Mouse (Mus musculus) neural tube, embryonic 14.5 days (tissue): ENCODE data around the gene Gm6657. TPM values are rescaled to one million over a fixed set of nuclear protein-coding genes. Genes with fewer than 3 reads are reported as not detected.
A peak's percentile ranks its signal among the peaks of the same experiment; 100 is the strongest.

Source experiments
- ATAC-seq: fragments of 200-750 bp; cut with Nextera tagmentation; 2 replicates; pipeline ENCODE4 v1.8.0; 2017; ENCODE audit warnings: low read depth, mild to moderate bottlenecking, moderate TSS enrichment, moderate library complexity
- H3K27ac ChIP-seq: fragments of 300-500 bp; sonication (generic); 2 replicates; pipeline ENCODE4 v1.5.1; 2014; ENCODE audit warnings: low read depth, mild to moderate bottlenecking, control low read depth, low read length, moderate library complexity, mixed read lengths
- H3K27me3 ChIP-seq: fragments of 300-500 bp; sonication (generic); 2 replicates; pipeline ENCODE4 v1.6.1; 2014; ENCODE audit warnings: low read length; ENCODE audit not compliant: control insufficient read depth, insufficient read depth
- H3K36me3 ChIP-seq: fragments of 300-500 bp; sonication (generic); 2 replicates; pipeline ENCODE4 v1.6.1; 2014; ENCODE audit warnings: low read length, mixed read lengths; ENCODE audit not compliant: control insufficient read depth, insufficient read depth
- H3K4me1 ChIP-seq: fragments of 300-500 bp; sonication (generic); 2 replicates; pipeline ENCODE4 v1.6.1; 2014; ENCODE audit warnings: low read length; ENCODE audit not compliant: control insufficient read depth, insufficient read depth
- H3K4me2 ChIP-seq: fragments of 300-500 bp; sonication (generic); 2 replicates; pipeline ENCODE4 v1.6.1; 2014; ENCODE audit warnings: mild to moderate bottlenecking, low read depth, low read length, control low read depth
- H3K4me3 ChIP-seq: fragments of 300-500 bp; sonication (generic); 2 replicates; pipeline ENCODE4 v1.5.1; 2014; ENCODE audit warnings: low read depth, low read length, control low read depth, mixed read lengths
- H3K9ac ChIP-seq: fragments of 300-500 bp; sonication (generic); replicated peaks from 2 replicates; pipeline ENCODE4 v1.6.1; 2014; ENCODE audit warnings: low read depth, mild to moderate bottlenecking, control low read depth, low read length, mixed read lengths
- H3K9me3 ChIP-seq: fragments of 300-500 bp; sonication (generic); 2 replicates; pipeline ENCODE4 v1.6.1; 2016; ENCODE audit warnings: low read length; ENCODE audit not compliant: control insufficient read depth
- WGBS: fragments of 180-500 bp; shearing (Covaris S2); extraction: QIAGEN DNeasy Blood & Tissue Kit; methylation state at CpG from one replicate; pipeline ENCODE4 v1.1.7; 2014; 5-methylcytosine and 5-hydroxymethylcytosine counted together
- polyA plus RNA-seq: library from polyadenylated mRNA; unstranded; fragments of >200 nt; fragmentation: Nextera tagmentation; extraction: Ambion mirVana; gene quantifications from 2 replicates; pipeline ENCODE4 v1.2.1, GENCODE M21; 2014

The Gm6657 gene
- not detected in 2 replicates for polyA plus RNA-seq

GRCm38 (mm10) chr12:78193942-78194341 is at the start of gene Gm6657:
Gene Gm6657, plus strand, starts transcription at chr12:78194242.
- ATAC-seq = no peak

GRCm38 (mm10) chr12:78153308-78154002 is 40.6 kb upstream of the Gm6657 start:
- H3K4me2 ChIP-seq = no peak overlapping the region
- no peaks in the 10 kb centered on the region for H3K36me3 ChIP-seq
- ATAC-seq = peak; percentile 88
- H3K27ac ChIP-seq = no peak overlapping the region
- H3K4me3 ChIP-seq = no peak overlapping the region
- H3K9me3 ChIP-seq = no peaks in the 10 kb centered on the region
- WGBS = 26% methylated on average over 7 of the region's 7 CpGs
- H3K9ac ChIP-seq = no peak overlapping the region
- H3K27me3 ChIP-seq = no peaks in the 10 kb centered on the region
- H3K4me1 ChIP-seq = no peaks in the 10 kb centered on the region

More at GRCm38 (mm10) chr12:78193942-78194341, at the start of gene Gm6657:
- Histone ChIP-seq H3K36me3 (no peaks in the 10 kb centered on the region), H3K27me3 (no peaks in the 10 kb centered on the region), H3K4me2 (no peak within 1 kb of the TSS), H3K4me3 (no peak within 1 kb of the TSS), H3K4me1 (no peaks in the 10 kb centered on the region), H3K9me3 (no peaks in the 10 kb centered on the region), H3K9ac (no peak within 1 kb of the TSS), H3K27ac (no peak within 1 kb of the TSS)

GRCm38 (mm10) chr12:78170178-78170577 is 23.9 kb upstream of the Gm6657 start:
- H3K4me2 ChIP-seq = no peak overlapping the region
- H3K4me3 ChIP-seq = no peak overlapping the region
- no peak overlapping the region for H3K9ac ChIP-seq
- no peak for ATAC-seq
- H3K27ac ChIP-seq = no peak overlapping the region
- H3K36me3 ChIP-seq = no peaks in the 10 kb centered on the region
- no peaks in the 10 kb centered on the region for H3K4me1 ChIP-seq
- no peaks in the 10 kb centered on the region for H3K27me3 ChIP-seq
- no peaks in the 10 kb centered on the region for H3K9me3 ChIP-seq

GRCm38 (mm10) chr12:78173945-78174344 is 20.1 kb upstream of the Gm6657 start:
- H3K4me1 ChIP-seq = no peaks in the 10 kb centered on the region
- WGBS = 80% methylated on average over 3 of the region's 3 CpGs
- ATAC-seq = no peak

GRCm38 (mm10) chr12:78174671-78175070 is 19.4 kb upstream of the Gm6657 start:
- Histone ChIP-seq H3K9me3 (no peaks in the 10 kb centered on the region), H3K36me3 (no peaks in the 10 kb centered on the region), H3K27ac (no peak overlapping the region), H3K27me3 (no peaks in the 10 kb centered on the region), H3K4me1 (no peaks in the 10 kb centered on the region), H3K4me2 (no peak overlapping the region), H3K9ac (no peak overlapping the region), H3K4me3 (no peak overlapping the region)
- no peak for ATAC-seq
- WGBS = 92% methylated on average over 4 of the region's 4 CpGs

More at GRCm38 (mm10) chr12:78173945-78174344, 20.1 kb upstream of the Gm6657 start:
- Histone ChIP-seq H3K4me2 (no peak overlapping the region), H3K27me3 (no peaks in the 10 kb centered on the region), H3K27ac (no peak overlapping the region), H3K4me3 (no peak overlapping the region), H3K9me3 (no peaks in the 10 kb centered on the region), H3K36me3 (no peaks in the 10 kb centered on the region), H3K9ac (no peak overlapping the region)

GRCm38 (mm10) chr12:78181452-78181851 is 12.6 kb upstream of the Gm6657 start:
- H3K27me3 ChIP-seq = no peaks in the 10 kb centered on the region
- H3K4me2 ChIP-seq = no peak overlapping the region
- ATAC-seq = no peak
- WGBS = 70% methylated on average over 2 of the region's 2 CpGs
- H3K9ac ChIP-seq = no peak overlapping the region
- H3K9me3 ChIP-seq = no peaks in the 10 kb centered on the region
- no peak overlapping the region for H3K27ac ChIP-seq
- H3K4me3 ChIP-seq = no peak overlapping the region
- no peaks in the 10 kb centered on the region for H3K4me1 ChIP-seq
- no peaks in the 10 kb centered on the region for H3K36me3 ChIP-seq

GRCm38 (mm10) chr12:78195368-78195767 is 1.3 kb downstream of the Gm6657 start:
- Histone ChIP-seq H3K9me3 (no peaks in the 10 kb centered on the region), H3K36me3 (no peaks in the 10 kb centered on the region), H3K4me2 (no peak overlapping the region), H3K27me3 (no peaks in the 10 kb centered on the region), H3K9ac (no peak overlapping the region), H3K4me1 (no peaks in the 10 kb centered on the region), H3K27ac (no peak overlapping the region), H3K4me3 (no peak overlapping the region)
- WGBS = 69% methylated on average over 2 of the region's 2 CpGs
- ATAC-seq = no peak

GRCm38 (mm10) chr12:78203646-78204045 is 9.6 kb downstream of the Gm6657 start:
- Histone ChIP-seq H3K27ac (no peak overlapping the region), H3K4me3 (no peak overlapping the region), H3K4me1 (no peaks in the 10 kb centered on the region), H3K27me3 (no peaks in the 10 kb centered on the region), H3K4me2 (no peak overlapping the region), H3K36me3 (no peaks in the 10 kb centered on the region), H3K9ac (no peak overlapping the region), H3K9me3 (no peaks in the 10 kb centered on the region)
- ATAC-seq = peak; percentile 38; the same call in 1 of the 2 replicates
- 38% methylated on average over 5 of the region's 5 CpGs for WGBS

- no peak overlapping the region for H3K9ac ChIP-seq
- 4% methylated on average over 5 of the region's 5 CpGs for WGBS
- no peaks in the 10 kb centered on the region for H3K27me3 ChIP-seq
- H3K4me3 ChIP-seq = no peak overlapping the region
- H3K9me3 ChIP-seq = no peaks in the 10 kb centered on the region
- H3K4me1 ChIP-seq = no peaks in the 10 kb centered on the region
- H3K4me2 ChIP-seq = no peak overlapping the region
- H3K27ac ChIP-seq = no peak overlapping the region
- ATAC-seq = peak; percentile 63; the same call in 1 of the 2 replicates
- no peaks in the 10 kb centered on the region for H3K36me3 ChIP-seq
These were observed 12.0 kb downstream of the Gm6657 start for GRCm38 (mm10) chr12:78205915-78206570.
